Mouse (Mus musculus): ENCODE measurements around the gene Carm1. TPM values are rescaled to one million over a fixed set of nuclear protein-coding genes. Genes with fewer than 3 reads are reported as not detected.
"Not testable (repeated sequence)": the region's sequence is repeated elsewhere in the genome, so short reads cannot be mapped to it uniquely, and the experiment has no call there.

Carm1 gene
- polyA plus RNA-seq, 1 experiment = 135 TPM

GRCm38 (mm10) chr9:21588350-21588749 lies 41.7 kb downstream of the Carm1 start:
- no peak for DNase-seq (ENCODE audit: low read depth)

DNA sequence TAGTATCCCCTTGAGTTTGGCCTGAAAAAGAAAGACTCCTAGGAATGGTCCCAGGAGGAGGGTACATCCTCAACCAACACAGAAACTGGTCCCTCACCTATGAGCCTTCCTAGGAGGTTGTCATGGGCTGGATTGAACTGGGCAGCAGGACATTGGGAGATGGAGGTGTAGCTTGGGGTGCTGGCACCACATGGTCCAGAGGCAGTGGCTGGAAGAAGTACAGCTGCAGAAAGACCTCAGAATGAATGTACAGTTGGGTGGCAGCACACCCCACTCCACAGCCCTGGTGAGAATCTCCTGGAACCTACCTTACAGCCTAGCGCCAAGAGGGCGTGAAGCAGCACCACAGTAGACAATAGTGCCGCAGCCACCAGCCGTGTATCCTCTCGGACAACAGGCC lies 42.8 kb downstream of the Carm1 start:
- no peak for DNase-seq (ENCODE audit: low read depth)
- no peak for TF ChIP-seq CTCF (IDR thresholded peaks at IDR 0.05; ENCODE audit: borderline replicate concordance, extremely low read depth, insufficient read depth, insufficient read length)
- TF ChIP-seq POLR2A (IDR thresholded peaks at IDR 0.05; ENCODE audit: borderline replicate concordance, extremely low read depth, insufficient read depth, insufficient read length, poor library complexity, severe bottlenecking) = no peak

More at GRCm38 (mm10) chr9:21588350-21588749, 41.7 kb downstream of the Carm1 start:
- TF ChIP-seq POLR2A (IDR thresholded peaks at IDR 0.05; ENCODE audit: borderline replicate concordance, extremely low read depth, insufficient read depth, insufficient read length, poor library complexity, severe bottlenecking) = no peak
- TF ChIP-seq CTCF (IDR thresholded peaks at IDR 0.05; ENCODE audit: borderline replicate concordance, extremely low read depth, insufficient read depth, insufficient read length) = no peak

DNA sequence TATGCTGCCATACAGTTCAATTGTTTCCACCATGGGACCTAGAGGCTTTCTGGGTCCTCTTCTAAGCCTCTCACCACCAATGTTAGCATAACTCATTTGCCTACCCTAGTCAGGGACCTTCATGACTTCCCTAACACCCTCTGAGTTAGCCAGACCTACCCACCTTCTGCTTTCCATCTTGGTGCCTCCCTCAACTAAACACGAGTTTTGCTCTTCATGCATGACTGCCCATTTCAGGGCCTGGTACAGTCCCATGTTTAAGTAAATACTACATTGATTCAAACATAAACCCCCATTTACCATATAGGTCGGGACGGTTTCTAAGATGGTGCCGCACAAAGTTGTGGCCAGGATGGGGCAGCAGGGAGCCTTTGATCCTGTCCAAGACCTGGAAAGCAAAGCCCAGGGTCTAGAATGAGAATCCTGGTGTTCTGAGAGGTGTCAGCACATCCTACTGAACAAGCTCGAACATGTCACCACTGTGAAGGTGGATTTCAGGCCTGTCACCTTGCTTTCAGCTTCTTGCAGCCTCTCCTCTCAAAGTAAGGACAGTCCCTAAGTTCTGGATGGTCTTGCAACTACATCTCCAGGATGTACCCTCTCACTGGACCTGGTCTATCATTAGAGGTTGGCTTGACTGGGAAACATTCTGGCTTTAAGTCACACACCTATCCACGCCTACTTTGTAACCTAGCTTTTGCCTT lies 44.6 kb downstream of the Carm1 start:
- TF ChIP-seq POLR2A (IDR thresholded peaks at IDR 0.05; ENCODE audit: borderline replicate concordance, extremely low read depth, insufficient read depth, insufficient read length, poor library complexity, severe bottlenecking) (no peak), CTCF (IDR thresholded peaks at IDR 0.05; ENCODE audit: borderline replicate concordance, extremely low read depth, insufficient read depth, insufficient read length) (no peak)

DNA sequence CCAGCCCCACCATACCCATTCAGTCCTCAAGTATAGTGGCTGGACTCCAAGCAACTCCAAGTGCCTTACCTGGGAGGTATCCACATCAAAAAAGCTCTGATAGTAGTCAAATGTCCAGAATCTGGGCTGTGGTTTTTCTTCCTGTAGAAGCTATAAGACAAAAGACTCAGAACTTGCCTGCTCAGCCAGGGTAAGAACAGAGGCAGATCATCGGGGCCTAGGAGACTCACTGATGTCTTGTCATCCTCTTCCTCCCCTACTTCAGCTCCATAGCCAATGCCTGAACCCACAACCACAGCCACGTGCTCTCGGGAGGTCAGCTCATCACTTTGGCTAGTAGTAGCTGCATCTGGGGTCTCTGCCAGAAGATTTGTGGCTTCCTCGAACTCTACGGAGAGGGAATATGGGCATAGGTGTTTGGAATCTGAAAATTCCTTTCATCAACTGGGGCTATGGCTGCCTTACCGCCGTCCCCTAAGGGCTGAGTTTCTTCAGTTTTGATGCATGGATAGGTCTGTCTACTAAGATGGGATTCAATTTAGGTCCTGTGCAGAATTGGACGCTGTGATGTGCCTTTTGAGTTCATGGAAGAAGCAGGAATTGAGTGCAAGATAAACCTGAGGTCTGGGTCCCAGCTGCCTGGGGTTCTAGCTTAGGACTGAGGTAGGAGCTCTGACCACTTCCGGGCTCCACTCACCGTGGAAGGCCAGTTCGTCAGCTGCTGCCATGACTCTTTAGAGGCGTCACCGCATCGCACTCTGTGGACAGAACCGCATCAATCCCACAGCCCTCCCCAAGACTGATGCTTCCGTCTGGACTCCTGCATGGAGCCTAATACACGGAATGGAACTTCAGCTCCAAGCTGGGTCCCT lies 45.4 kb downstream of the Carm1 start:
- DNase-seq (ENCODE audit: low read depth) = no peak
- TF ChIP-seq CTCF (IDR thresholded peaks at IDR 0.05; ENCODE audit: borderline replicate concordance, extremely low read depth, insufficient read depth, insufficient read length) (no peak), POLR2A (IDR thresholded peaks at IDR 0.05; ENCODE audit: borderline replicate concordance, extremely low read depth, insufficient read depth, insufficient read length, poor library complexity, severe bottlenecking) (no peak)

More for the DNA sequence above, 44.6 kb downstream of the Carm1 start:
- DNase-seq (ENCODE audit: low read depth) = no peak

DNA sequence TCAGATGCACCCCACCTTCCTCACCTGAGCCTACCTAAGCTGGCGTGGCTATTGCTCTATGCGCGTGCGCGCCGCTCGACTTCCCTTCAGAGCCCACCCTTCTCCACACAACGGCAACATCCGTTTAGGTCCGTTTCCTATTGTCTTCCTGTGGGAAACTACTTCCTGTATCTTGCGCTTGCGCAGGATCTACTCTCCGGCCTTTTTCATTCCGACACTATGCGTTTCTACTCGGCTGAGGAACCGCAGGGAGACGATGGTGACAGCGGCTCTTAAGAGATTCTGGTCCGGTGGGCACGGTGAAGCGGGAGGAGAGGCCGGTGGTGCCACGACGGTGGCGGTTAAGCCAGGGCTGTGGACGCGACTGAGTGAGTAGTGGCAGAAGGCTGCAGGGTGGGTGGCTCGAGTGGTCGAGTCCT lies 46.0 kb downstream of the Carm1 start, which contains the start of the genes Timm29 and Yipf2:
Gene Timm29 (plus strand): TSS at position 20 of the 419 bp plus-strand sequence.
Gene Yipf2 (minus strand): TSS at position 126 of the 419 bp plus-strand sequence.
- DNase-seq (ENCODE audit: low read depth) = peak; percentile 99
- TF ChIP-seq POLR2A (IDR thresholded peaks at IDR 0.05; ENCODE audit: borderline replicate concordance, extremely low read depth, insufficient read depth, insufficient read length, poor library complexity, severe bottlenecking) (peak; percentile 50; the same call in 1 of the 2 replicates), CTCF (IDR thresholded peaks at IDR 0.05; ENCODE audit: borderline replicate concordance, extremely low read depth, insufficient read depth, insufficient read length) (no peak)

DNA sequence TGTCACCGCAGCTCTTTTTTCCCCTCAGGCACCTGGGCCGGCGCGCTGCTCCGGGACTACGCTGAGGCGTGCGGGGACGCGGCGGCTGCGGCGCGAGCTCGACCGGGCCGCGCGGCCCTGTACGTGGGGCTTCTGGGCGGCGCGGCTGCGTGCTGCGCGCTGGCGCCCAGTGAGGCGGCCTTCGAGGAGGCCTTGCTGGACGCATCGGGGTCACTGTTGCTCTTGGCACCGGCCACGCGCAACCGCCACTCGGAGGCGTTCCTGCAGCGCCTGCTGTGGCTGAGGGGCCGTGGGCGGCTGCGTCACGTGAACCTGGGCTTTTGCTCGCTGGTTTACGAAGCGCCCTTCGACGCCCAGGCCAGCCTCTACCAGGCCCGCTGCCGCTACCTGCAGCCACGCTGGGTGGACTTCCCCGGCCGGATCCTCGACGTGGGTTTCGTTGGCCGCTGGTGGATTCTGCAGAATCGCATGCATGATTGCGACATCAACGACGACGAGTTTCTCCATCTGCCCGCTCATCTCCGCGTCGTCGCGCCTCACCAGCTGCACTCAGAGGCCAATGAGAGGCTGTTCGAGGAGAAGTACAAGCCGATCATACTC lies 46.5 kb downstream of the Carm1 start:
- no peak for DNase-seq (ENCODE audit: low read depth)
- no peak for TF ChIP-seq POLR2A (IDR thresholded peaks at IDR 0.05; ENCODE audit: borderline replicate concordance, extremely low read depth, insufficient read depth, insufficient read length, poor library complexity, severe bottlenecking)

DNA sequence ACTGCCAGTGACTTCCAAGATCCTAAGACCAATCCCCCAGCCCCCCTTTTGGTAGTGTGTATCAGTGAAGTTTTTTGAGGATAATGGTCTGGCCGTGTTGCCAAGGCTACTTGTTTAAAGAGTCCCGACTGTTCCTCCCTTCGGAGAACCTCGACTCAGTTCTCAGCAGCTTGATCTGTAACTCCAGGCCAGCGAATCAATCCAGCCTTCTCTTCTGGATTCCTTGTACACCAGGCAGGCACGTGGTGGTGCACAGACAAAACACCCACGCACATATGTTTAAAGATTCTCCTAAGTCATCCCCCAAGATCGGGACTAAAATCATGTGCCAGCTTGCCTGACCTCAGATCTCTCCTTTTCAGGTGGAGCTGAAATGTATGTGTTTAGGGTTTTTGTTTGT lies 47.7 kb downstream of the Carm1 start:
- not testable (repeated sequence) for DNase-seq (ENCODE audit: low read depth)

- TF ChIP-seq CTCF (IDR thresholded peaks at IDR 0.05; ENCODE audit: borderline replicate concordance, extremely low read depth, insufficient read depth, insufficient read length) = no peak
- no peak for TF ChIP-seq POLR2A (IDR thresholded peaks at IDR 0.05; ENCODE audit: borderline replicate concordance, extremely low read depth, insufficient read depth, insufficient read length, poor library complexity, severe bottlenecking)
- DNase-seq (ENCODE audit: low read depth) = no peak
Measured at GRCm38 (mm10) chr9:21594838-21595237, 48.1 kb downstream of the Carm1 start.

DNA sequence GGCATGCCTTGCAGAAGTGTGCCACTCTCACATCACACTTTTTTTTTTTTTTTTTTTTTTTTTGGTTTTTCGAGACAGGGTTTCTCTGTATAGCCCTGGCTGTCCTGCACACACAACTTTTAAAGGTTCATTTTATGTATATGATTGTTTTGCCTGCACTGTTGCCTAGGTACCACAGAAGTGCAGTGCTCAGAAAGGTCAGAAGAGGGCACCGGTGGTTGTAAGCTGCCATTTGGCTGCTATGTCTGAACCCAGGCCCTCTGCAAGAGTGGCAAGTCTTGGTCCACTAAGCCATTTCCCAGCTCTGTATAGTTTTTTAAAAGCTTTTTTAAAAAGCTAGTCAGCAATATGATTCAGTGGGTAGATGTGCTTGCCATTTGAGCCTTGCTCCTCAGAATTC lies 51.5 kb downstream of the Carm1 start:
- TF ChIP-seq POLR2A (IDR thresholded peaks at IDR 0.05; ENCODE audit: borderline replicate concordance, extremely low read depth, insufficient read depth, insufficient read length, poor library complexity, severe bottlenecking) (no peak), CTCF (IDR thresholded peaks at IDR 0.05; ENCODE audit: borderline replicate concordance, extremely low read depth, insufficient read depth, insufficient read length) (peak; percentile 37; the same call in 1 of the 2 replicates)
- peak; percentile 36 for DNase-seq (ENCODE audit: low read depth)

DNA sequence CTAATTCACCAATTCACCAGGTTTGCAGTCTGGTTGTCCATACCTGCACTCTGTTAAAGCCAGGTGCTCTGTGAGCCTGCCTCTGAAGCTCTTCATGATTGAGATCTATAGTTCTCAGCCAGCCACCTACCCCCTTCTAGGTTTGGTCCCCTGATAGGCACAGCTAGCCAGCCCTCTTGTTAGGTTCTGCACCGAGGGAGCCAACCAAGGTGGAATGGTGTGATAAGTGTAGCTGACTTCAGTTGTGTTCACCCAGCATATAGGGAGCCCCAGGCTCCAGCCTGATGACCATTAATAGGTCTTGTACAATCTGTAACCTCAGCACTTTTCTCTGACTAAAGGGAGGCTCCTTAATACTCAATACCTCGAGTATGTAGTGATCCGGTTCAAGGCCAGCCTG lies 53.5 kb downstream of the Carm1 start:
- DNase-seq (ENCODE audit: low read depth) = no peak
- TF ChIP-seq POLR2A (IDR thresholded peaks at IDR 0.05; ENCODE audit: borderline replicate concordance, extremely low read depth, insufficient read depth, insufficient read length, poor library complexity, severe bottlenecking) (no peak), CTCF (IDR thresholded peaks at IDR 0.05; ENCODE audit: borderline replicate concordance, extremely low read depth, insufficient read depth, insufficient read length) (no peak)

GRCm38 (mm10) chr9:21601073-21601472 lies 54.4 kb downstream of the Carm1 start:
- TF ChIP-seq POLR2A (IDR thresholded peaks at IDR 0.05; ENCODE audit: borderline replicate concordance, extremely low read depth, insufficient read depth, insufficient read length, poor library complexity, severe bottlenecking) (no peak), CTCF (IDR thresholded peaks at IDR 0.05; ENCODE audit: borderline replicate concordance, extremely low read depth, insufficient read depth, insufficient read length) (no peak)
- no peak for DNase-seq (ENCODE audit: low read depth)
